Mouse (Mus musculus): ENCODE data around the gene Sobp. TPM values are rescaled to one million over a fixed set of nuclear protein-coding genes. Genes with fewer than 3 reads are reported as not detected.

Sobp gene
- polyA plus RNA-seq, 1 experiment = 2.6 TPM

DNA sequence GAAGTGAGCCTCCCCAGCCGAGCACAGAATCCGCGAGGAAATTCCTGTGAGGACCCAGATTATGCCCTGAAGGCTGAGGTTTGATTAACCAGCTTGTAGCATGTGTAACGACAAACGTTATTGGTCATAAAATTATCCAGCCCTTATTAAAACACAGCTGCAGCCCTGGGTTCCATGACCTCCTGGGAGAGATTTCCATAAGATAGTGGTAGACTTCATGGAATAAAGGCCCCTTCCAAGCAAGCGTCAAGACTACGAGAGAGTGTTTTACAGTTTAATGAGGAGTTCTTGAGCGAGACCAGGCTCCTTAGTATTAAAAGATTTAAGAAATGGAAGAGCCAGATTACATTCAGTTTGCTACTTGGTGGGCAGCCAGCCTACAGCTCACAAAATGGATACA is 76.6 kb downstream of the Sobp start:
- no peaks in the 10 kb centered on the region for H3K4me1 ChIP-seq (ENCODE audit: control insufficient read depth, insufficient read depth, low read length)
- H3K4me3 ChIP-seq (ENCODE audit: insufficient read depth, low read length) = no peak overlapping the region
- TF ChIP-seq POLR2A (IDR thresholded peaks at IDR 0.05; ENCODE audit: low read depth, low read length) = no peak
- TF ChIP-seq CTCF (IDR thresholded peaks at IDR 0.05; ENCODE audit: borderline replicate concordance, insufficient read depth, low read length) = no peak
- no peak overlapping the region for H3K27ac ChIP-seq (ENCODE audit: insufficient read depth, low read length)

DNA sequence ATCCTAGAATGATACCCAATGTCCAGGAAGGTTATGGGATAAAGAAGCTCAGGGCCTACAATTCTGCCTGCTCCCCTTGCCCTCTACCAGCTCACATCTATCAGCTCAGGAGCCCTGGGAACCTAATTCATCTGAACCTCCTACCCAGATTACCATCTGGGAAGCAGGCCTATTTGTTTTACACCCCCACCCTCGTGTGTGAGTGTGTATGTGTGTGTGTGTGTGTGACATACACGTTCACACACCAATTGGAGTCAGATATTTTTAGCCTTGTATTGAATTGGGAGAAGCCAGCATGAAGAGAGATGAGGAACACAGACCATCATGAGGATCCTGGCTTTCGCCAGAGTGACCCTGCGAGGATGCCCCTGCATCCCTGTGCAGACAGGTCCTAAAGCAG is 77.7 kb downstream of the Sobp start:
- TF ChIP-seq POLR2A (IDR thresholded peaks at IDR 0.05; ENCODE audit: low read depth, low read length) (no peak), CTCF (IDR thresholded peaks at IDR 0.05; ENCODE audit: borderline replicate concordance, insufficient read depth, low read length) (no peak)
- no peak overlapping the region for H3K4me3 ChIP-seq (ENCODE audit: insufficient read depth, low read length)
- no peaks in the 10 kb centered on the region for H3K4me1 ChIP-seq (ENCODE audit: control insufficient read depth, insufficient read depth, low read length)
- no peak overlapping the region for H3K27ac ChIP-seq (ENCODE audit: insufficient read depth, low read length)

- Histone ChIP-seq H3K4me3 (ENCODE audit: insufficient read depth, low read length) (no peak overlapping the region), H3K27ac (ENCODE audit: insufficient read depth, low read length) (no peak overlapping the region), H3K4me1 (ENCODE audit: control insufficient read depth, insufficient read depth, low read length) (no peaks in the 10 kb centered on the region)
- TF ChIP-seq POLR2A (IDR thresholded peaks at IDR 0.05; ENCODE audit: low read depth, low read length) (no peak), CTCF (IDR thresholded peaks at IDR 0.05; ENCODE audit: borderline replicate concordance, insufficient read depth, low read length) (no peak)
Measured at GRCm38 (mm10) chr10:43094537-43094936, 79.8 kb downstream of the Sobp start.

- H3K4me3 ChIP-seq (ENCODE audit: insufficient read depth, low read length) = no peak overlapping the region
- no peak overlapping the region for H3K27ac ChIP-seq (ENCODE audit: insufficient read depth, low read length)
- no peak for TF ChIP-seq POLR2A (IDR thresholded peaks at IDR 0.05; ENCODE audit: low read depth, low read length)
- TF ChIP-seq CTCF (IDR thresholded peaks at IDR 0.05; ENCODE audit: borderline replicate concordance, insufficient read depth, low read length) = no peak
- H3K4me1 ChIP-seq (ENCODE audit: control insufficient read depth, insufficient read depth, low read length) = no peaks in the 10 kb centered on the region
Measured at GRCm38 (mm10) chr10:43093440-43093839, 80.9 kb downstream of the Sobp start.

GRCm38 (mm10) chr10:43090040-43090439 is 84.3 kb downstream of the Sobp start:
- no peak overlapping the region for H3K4me3 ChIP-seq (ENCODE audit: insufficient read depth, low read length)
- TF ChIP-seq POLR2A (IDR thresholded peaks at IDR 0.05; ENCODE audit: low read depth, low read length) (no peak), CTCF (IDR thresholded peaks at IDR 0.05; ENCODE audit: borderline replicate concordance, insufficient read depth, low read length) (no peak)
- no peak overlapping the region for H3K27ac ChIP-seq (ENCODE audit: insufficient read depth, low read length)
- no peaks in the 10 kb centered on the region for H3K4me1 ChIP-seq (ENCODE audit: control insufficient read depth, insufficient read depth, low read length)

GRCm38 (mm10) chr10:43087421-43087820 is 86.9 kb downstream of the Sobp start:
- no peak overlapping the region for H3K27ac ChIP-seq (ENCODE audit: insufficient read depth, low read length)
- H3K4me3 ChIP-seq (ENCODE audit: insufficient read depth, low read length) = no peak overlapping the region
- TF ChIP-seq CTCF (IDR thresholded peaks at IDR 0.05; ENCODE audit: borderline replicate concordance, insufficient read depth, low read length) (no peak), POLR2A (IDR thresholded peaks at IDR 0.05; ENCODE audit: low read depth, low read length) (no peak)
- no peaks in the 10 kb centered on the region for H3K4me1 ChIP-seq (ENCODE audit: control insufficient read depth, insufficient read depth, low read length)

GRCm38 (mm10) chr10:43086888-43087287 is 87.4 kb downstream of the Sobp start:
- no peak for TF ChIP-seq CTCF (IDR thresholded peaks at IDR 0.05; ENCODE audit: borderline replicate concordance, insufficient read depth, low read length)
- no peak for TF ChIP-seq POLR2A (IDR thresholded peaks at IDR 0.05; ENCODE audit: low read depth, low read length)
- Histone ChIP-seq H3K4me3 (ENCODE audit: insufficient read depth, low read length) (no peak overlapping the region), H3K27ac (ENCODE audit: insufficient read depth, low read length) (no peak overlapping the region), H3K4me1 (ENCODE audit: control insufficient read depth, insufficient read depth, low read length) (no peaks in the 10 kb centered on the region)

DNA sequence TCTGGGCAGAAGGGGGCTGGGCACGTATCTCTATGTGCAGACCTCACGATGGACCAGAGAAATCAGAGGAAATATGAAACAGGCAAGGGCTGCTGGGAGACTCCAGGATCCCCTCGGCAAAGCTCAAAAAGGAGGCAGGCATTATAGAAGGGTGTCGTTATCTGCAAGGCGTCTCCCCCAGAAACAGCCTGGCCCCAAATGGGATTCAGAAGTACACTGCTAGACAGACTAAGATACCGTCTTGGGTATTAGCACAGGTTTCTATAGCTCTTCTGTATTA is 90.3 kb downstream of the Sobp start:
- no peak for TF ChIP-seq POLR2A (IDR thresholded peaks at IDR 0.05; ENCODE audit: low read depth, low read length)
- Histone ChIP-seq H3K4me3 (ENCODE audit: insufficient read depth, low read length) (no peak overlapping the region), H3K4me1 (ENCODE audit: control insufficient read depth, insufficient read depth, low read length) (no peaks in the 10 kb centered on the region), H3K27ac (ENCODE audit: insufficient read depth, low read length) (no peak overlapping the region)

GRCm38 (mm10) chr10:43083288-43084086 is 90.8 kb downstream of the Sobp start:
- no peaks in the 10 kb centered on the region for H3K4me1 ChIP-seq (ENCODE audit: control insufficient read depth, insufficient read depth, low read length)
- no peak overlapping the region for H3K27ac ChIP-seq (ENCODE audit: insufficient read depth, low read length)
- TF ChIP-seq CTCF (IDR thresholded peaks at IDR 0.05; ENCODE audit: borderline replicate concordance, insufficient read depth, low read length) = no peak
- no peak for TF ChIP-seq POLR2A (IDR thresholded peaks at IDR 0.05; ENCODE audit: low read depth, low read length)
- H3K4me3 ChIP-seq (ENCODE audit: insufficient read depth, low read length) = no peak overlapping the region

DNA sequence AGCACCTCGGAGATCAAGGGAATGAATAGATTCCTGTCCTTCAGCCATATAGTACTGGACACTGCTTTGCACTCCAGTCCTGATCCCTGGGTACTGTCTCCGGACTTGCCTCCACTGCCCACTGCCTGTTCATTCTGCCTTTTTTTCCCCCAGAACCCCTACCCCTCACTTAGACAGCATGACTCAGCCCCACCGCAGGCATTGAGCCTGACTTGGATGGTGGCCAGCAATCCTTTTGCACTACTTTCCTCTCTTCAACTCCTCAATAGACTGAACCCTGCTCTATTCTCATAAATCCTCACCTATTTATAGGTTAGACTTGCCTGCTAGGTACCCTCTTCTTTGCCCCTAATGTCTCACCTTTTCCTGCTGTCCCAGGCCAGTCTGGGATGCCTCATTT is 93.0 kb downstream of the Sobp start:
- Histone ChIP-seq H3K27ac (ENCODE audit: insufficient read depth, low read length) (no peak overlapping the region), H3K4me3 (ENCODE audit: insufficient read depth, low read length) (no peak overlapping the region), H3K4me1 (ENCODE audit: control insufficient read depth, insufficient read depth, low read length) (no peaks in the 10 kb centered on the region)
- no peak for TF ChIP-seq POLR2A (IDR thresholded peaks at IDR 0.05; ENCODE audit: low read depth, low read length)
- no peak for TF ChIP-seq CTCF (IDR thresholded peaks at IDR 0.05; ENCODE audit: borderline replicate concordance, insufficient read depth, low read length)

All from embryonic fibroblast, embryonic 13.5 days (primary cell).